In the genomic region with DNA sequence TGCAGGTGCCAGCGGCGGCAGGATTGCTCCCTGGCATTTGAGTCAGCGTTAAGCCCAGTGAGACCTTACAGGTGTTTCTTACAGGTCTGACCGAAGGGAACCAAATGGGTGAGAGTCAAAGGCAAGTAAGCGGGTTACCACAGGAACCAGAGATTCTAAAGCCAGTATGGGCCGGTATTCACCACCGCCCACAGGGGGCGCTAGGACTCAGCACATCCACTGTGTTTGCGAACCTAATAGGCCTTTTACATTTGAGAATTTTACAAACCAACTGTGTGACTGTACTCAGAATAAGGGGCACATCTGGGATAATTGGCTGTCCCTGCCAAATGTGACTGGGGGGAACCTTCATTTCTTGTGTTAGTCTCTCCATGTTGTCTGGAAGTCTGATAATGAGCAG, we compare ENCODE assay signal across 8 mouse cellular contexts. TPM values are rescaled to one million over a fixed set of nuclear protein-coding genes. Genes with fewer than 3 reads are reported as not detected.
DNase-seq lines count a peak whose midpoint lies in the region; ATAC-seq and TF ChIP-seq lines count a peak whose summit lies in the region.
"Had no signal": no experiment of that assay in that cellular context is flagged by ENCODE, and none has a peak within 500 bp of the region (broad histone marks: within the 10 kb centered on the region; RNA-seq: fewer than 3 reads in every experiment).

No protein-coding gene starts in this region.

- ATAC-seq in kidney, embryonic 16.5 days (ENCODE audit: low FRiP score, low TSS enrichment) = no peak

- intact Hi-C loops in left cerebral cortex, postnatal 25 days (cut with DNase I) = loop anchor here (2.0 kb wide), 2 partner anchors 43 to 55 kb away; partner anchors contain the start of gene Ptpru

- H3K4me3 ChIP-seq in kidney, adult 2 months (ENCODE audit: insufficient read depth, low read depth, low read length) = no peak overlapping the region
- no peak overlapping the region for H3K4me3 ChIP-seq in kidney, embryonic 16.5 days (ENCODE audit: low read length)
- H3K4me3 ChIP-seq in E14TG2a.4 (replicated peaks; ENCODE audit: low read length) = no peak overlapping the region
- no peak overlapping the region for H3K4me3 ChIP-seq in embryonic facial prominence, embryonic 10.5 days
- H3K4me3 ChIP-seq: myocyte had no signal

- peak; percentile 67 for TF ChIP-seq CTCF in kidney, adult 2 months (conservative IDR thresholded peaks at IDR 0.05; ENCODE audit: insufficient read depth, insufficient read length, low read depth, low read length)
- peak; percentile 84 for TF ChIP-seq CTCF in E14TG2a.4 (conservative IDR thresholded peaks at IDR 0.05; ENCODE audit: low read length)

- H3K36me3 ChIP-seq in kidney, adult 2 months (ENCODE audit: control insufficient read depth, insufficient read depth, low read length) = no peaks in the 10 kb centered on the region
- no peaks in the 10 kb centered on the region for H3K36me3 ChIP-seq in kidney, embryonic 16.5 days (ENCODE audit: insufficient read depth, low read length)
- H3K36me3 ChIP-seq in E14TG2a.4 (ENCODE audit: insufficient read depth, low read length) = no peaks in the 10 kb centered on the region
- peaks cover 27% of the 10 kb centered on the region for H3K36me3 ChIP-seq in embryonic facial prominence, embryonic 10.5 days (replicated peaks)

- no peaks in the 10 kb centered on the region for H3K27me3 ChIP-seq in kidney, adult 2 months (replicated peaks; ENCODE audit: control insufficient read depth, insufficient read depth, low read length)
- H3K27me3 ChIP-seq in kidney, embryonic 16.5 days (ENCODE audit: insufficient read depth, low read length) = no peaks in the 10 kb centered on the region
- peaks cover 19% of the 10 kb centered on the region; the same call in 1 of the 2 replicates for H3K27me3 ChIP-seq in E14TG2a.4 (ENCODE audit: insufficient read depth, low read length)
- no peaks in the 10 kb centered on the region for H3K27me3 ChIP-seq in embryonic facial prominence, embryonic 10.5 days (replicated peaks; ENCODE audit: low read depth, poor library complexity, severe bottlenecking)

- H3K27ac ChIP-seq in kidney, adult 2 months (ENCODE audit: insufficient read depth, low read depth, low read length) = no peak overlapping the region
- H3K27ac ChIP-seq in kidney, embryonic 16.5 days (ENCODE audit: low read length) = no peak overlapping the region
- no peak overlapping the region for H3K27ac ChIP-seq in embryonic facial prominence, embryonic 10.5 days (replicated peaks)

- no peak overlapping the region for H3K9ac ChIP-seq in kidney, embryonic 16.5 days (replicated peaks; ENCODE audit: low read length)

- no peaks in the 10 kb centered on the region for H3K9me3 ChIP-seq in kidney, embryonic 16.5 days (ENCODE audit: low read length)
- no peaks in the 10 kb centered on the region for H3K9me3 ChIP-seq in E14TG2a.4 (ENCODE audit: low read length)
- no peaks in the 10 kb centered on the region for H3K9me3 ChIP-seq in embryonic facial prominence, embryonic 10.5 days

- peak; percentile 52 for DNase-seq in kidney, adult 2 months
- DNase-seq in ZHBTc4 (ENCODE audit: low read depth, low spot score) = peak; percentile 85
- peak; percentile 81 for DNase-seq in embryonic facial prominence, embryonic 10.5 days (ENCODE audit: low spot score)
- DNase-seq in left cerebral cortex, postnatal 25 days (ENCODE audit: low spot score in 2 of 2) = peak; percentile 45 to 51
- DNase-seq in retina, adult 2 months (ENCODE audit: low read depth, low spot score) = peak; percentile 37

- no peak for TF ChIP-seq POLR2A in kidney, adult 2 months (IDR thresholded peaks at IDR 0.05; ENCODE audit: low read depth, low read length)

- H3K4me2 ChIP-seq in kidney, embryonic 16.5 days (replicated peaks; ENCODE audit: low read depth, low read length) = no peak overlapping the region

- 31% methylated on average over 9 of the region's 9 CpGs for WGBS in kidney, adult 2 months
- WGBS in kidney, embryonic 16.5 days = 16% methylated on average over 9 of the region's 9 CpGs
- 17% methylated on average over 9 of the region's 9 CpGs for WGBS in embryonic facial prominence, embryonic 10.5 days

- 0 out of 2 replicates have a peak, but pooled peaks cover 3% of the 10 kb centered on the region for H3K4me1 ChIP-seq in kidney, adult 2 months (ENCODE audit: control insufficient read depth, insufficient read depth, low read length)
- peaks cover 12% of the 10 kb centered on the region for H3K4me1 ChIP-seq in kidney, embryonic 16.5 days (ENCODE audit: insufficient read depth, low read length)
- H3K4me1 ChIP-seq in E14TG2a.4 (replicated peaks; ENCODE audit: low read depth, low read length) = peaks cover 14% of the 10 kb centered on the region
- peaks cover 17% of the 10 kb centered on the region; the same call in 1 of the 2 replicates for H3K4me1 ChIP-seq in embryonic facial prominence, embryonic 10.5 days

RNA-seq across cellular contexts. Expression of gene Ptpru, which starts 54.1 kb away (rescaled TPM):
- polyA plus RNA-seq in kidney, adult 2 months (2012; rRNA removed) = 19.5 and 22.0 TPM in 2 replicates
- polyA plus RNA-seq in kidney, embryonic 16.5 days (2015; fragmentation: Nextera tagmentation; extraction: Ambion mirVana) = 33.5 and 37.0 TPM in 2 replicates
- polyA plus RNA-seq in embryonic facial prominence, embryonic 10.5 days (2016; fragmentation: Nextera tagmentation; extraction: Ambion mirVana) = 21.1 and 23.5 TPM in 2 replicates
- 10 to 100 TPM; 42.8 to 58.1 TPM for total RNA-seq in left cerebral cortex, postnatal 25 days (2021)

RNA-seq across cellular contexts. Expression of gene Mecr, which starts 59.2 kb away (rescaled TPM):
- 64.5 and 67.4 TPM in 2 replicates for polyA plus RNA-seq in kidney, adult 2 months (2012; rRNA removed)
- 53.8 and 55.4 TPM in 2 replicates for polyA plus RNA-seq in kidney, embryonic 16.5 days (2015; fragmentation: Nextera tagmentation; extraction: Ambion mirVana)
- 52.9 and 55.0 TPM in 2 replicates for polyA plus RNA-seq in embryonic facial prominence, embryonic 10.5 days (2016; fragmentation: Nextera tagmentation; extraction: Ambion mirVana)
- 10 to 100 TPM; 24.8 to 26.2 TPM for total RNA-seq in left cerebral cortex, postnatal 25 days (2021)
